Mouse (Mus musculus) cerebellum, adult 2 months (tissue): ENCODE results near the gene Exosc1.

Experiments
- CTCF ChIP-seq: fragments of 200-500 bp; IDR thresholded peaks from 2 replicates; pipeline ENCODE4 v1.5.1; 2011; ENCODE audit warnings: low read depth, mild to moderate bottlenecking, control low read depth, low read length, moderate library complexity, borderline replicate concordance; ENCODE audit not compliant: insufficient read depth
- POLR2A ChIP-seq: fragments of 200-500 bp; IDR thresholded peaks from 2 replicates; pipeline ENCODE4 v1.6.1; 2011; ENCODE audit warnings: low read length, control low read depth, borderline replicate concordance; ENCODE audit not compliant: insufficient read depth

DNA sequence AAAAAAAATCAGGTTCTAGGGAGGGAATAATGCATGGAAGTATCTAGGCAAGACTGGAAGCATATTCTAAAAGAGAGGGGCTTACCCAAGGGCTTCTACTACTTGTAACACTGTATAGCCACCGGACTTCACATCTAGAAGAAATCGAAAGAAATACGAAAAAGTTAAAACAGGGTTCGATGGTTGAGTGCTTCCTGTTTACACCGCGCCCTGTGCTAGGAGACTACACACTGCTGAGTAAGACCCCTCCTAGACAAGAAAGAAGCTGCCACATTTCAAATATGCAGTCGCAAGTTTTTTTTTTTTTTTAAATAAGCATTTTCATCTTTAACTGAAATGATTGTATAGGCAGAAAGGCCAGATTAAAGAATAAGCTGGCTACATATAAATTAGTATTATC, 36.4 kb upstream of the Exosc1 start:
- TF ChIP-seq CTCF, result no peak
- no peak for TF ChIP-seq POLR2A
